Mouse (Mus musculus) lung, postnatal 25 days (tissue): Measurements from ENCODE around the gene Lrrc63.

Source experiments
- DNase-seq: peaks from one replicate; pipeline ENCODE4 v3.0.0; 2022; ENCODE audit warnings: low spot score

Gene Lrrc63

GRCm38 (mm10) chr14:75136119-75136966 is 5.7 kb upstream of the Lrrc63 start:
- DNase-seq = peak; percentile 65

- no peak for DNase-seq
These were observed 749 bp upstream of the Lrrc63 start for GRCm38 (mm10) chr14:75131324-75131935.

- peak; percentile 25 for DNase-seq
These were observed 9.0 kb downstream of the Lrrc63 start for GRCm38 (mm10) chr14:75121658-75122057.

DNA sequence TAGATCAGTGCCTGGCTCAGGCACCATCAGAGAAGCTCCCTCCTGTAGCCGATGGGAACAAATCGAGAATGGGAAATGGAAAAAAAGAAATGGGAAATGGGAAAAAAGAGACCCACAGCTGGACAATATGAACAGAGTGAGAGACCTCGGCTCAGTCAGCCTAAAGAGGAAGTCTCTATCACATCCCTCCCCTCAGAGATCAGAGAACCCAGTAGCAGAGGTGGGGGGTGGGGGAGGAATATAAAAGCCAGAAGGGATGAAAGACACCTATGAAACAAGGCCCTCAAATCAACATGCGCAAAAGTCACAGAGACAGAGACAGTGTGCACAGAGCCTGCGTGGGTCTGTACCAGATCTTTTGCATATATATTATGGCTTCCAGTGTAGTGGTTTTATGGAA is 27.7 kb downstream of the Lrrc63 start:
- DNase-seq = no peak

DNA sequence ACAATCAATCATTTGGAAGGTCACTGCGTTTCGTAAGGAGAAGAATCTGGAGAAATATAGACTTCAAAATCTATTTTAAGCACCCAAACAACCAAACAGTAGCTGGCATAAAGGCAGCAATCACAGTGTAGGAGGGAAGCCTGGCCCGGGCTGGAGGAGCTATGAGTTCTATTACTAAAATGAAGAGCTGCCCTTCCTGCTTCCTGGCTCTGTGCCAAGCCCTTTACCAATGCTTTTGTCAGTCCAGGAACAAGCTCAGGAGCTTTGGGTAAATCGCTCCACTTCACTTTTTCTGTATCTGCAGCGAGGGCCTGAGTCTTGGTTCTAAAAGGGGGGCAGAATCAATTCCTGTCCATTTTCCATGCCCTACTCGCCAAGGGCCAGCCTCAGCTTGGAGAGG is 52.7 kb downstream of the Lrrc63 start:
- DNase-seq = no peak

GRCm38 (mm10) chr14:75075299-75076180 is 55.1 kb downstream of the Lrrc63 start:
- no peak for DNase-seq

DNA sequence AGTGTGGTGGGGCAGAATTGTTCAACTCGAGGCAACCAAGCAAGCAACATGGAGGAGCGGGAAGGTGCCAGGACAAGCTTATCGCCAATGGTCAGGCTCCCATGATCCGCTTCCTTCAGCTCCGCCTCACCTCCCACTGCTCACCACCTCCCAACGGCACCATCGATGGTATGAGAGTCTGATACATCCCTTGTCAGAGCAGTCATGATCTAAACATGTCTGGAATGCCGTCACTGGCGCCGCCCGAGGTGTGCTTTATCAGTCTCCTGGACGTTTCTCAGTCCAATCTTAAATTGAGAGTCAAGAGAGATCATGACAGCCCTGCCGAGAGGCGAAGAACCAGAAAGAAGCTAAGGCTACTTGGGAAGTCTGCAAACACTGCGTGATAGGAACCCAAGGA is 59.6 kb downstream of the Lrrc63 start:
- no peak for DNase-seq

DNA sequence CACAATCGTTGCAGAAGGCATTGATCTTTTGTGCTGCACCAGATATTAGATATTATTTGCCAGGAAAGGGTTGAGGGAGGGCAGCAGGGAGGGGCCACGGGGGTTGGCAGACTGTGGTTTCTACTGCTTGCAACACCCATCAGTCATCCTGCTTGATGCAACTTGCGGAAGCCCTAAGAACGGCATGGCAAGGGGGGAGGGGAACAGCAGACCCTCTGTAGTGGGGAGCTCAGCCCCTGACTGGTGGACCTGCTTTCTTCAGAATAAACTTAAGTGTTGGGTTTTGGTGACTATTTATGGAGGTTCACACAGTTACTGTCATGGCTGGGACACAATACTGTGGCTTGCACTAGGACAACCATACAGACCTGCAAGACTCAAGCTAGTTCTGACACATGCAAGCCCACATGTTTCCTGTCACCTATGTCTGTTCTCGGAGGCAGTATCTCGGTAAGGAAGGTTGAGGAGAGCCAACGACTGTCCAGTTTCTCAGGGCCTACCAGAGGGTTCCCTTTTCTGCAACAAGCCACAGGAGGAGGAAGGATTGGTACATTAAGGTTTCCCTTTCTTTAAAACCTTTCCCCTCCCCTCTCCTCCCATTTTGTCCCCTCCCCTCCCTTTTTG is 61.2 kb downstream of the Lrrc63 start:
- peak; percentile 51 for DNase-seq

DNA sequence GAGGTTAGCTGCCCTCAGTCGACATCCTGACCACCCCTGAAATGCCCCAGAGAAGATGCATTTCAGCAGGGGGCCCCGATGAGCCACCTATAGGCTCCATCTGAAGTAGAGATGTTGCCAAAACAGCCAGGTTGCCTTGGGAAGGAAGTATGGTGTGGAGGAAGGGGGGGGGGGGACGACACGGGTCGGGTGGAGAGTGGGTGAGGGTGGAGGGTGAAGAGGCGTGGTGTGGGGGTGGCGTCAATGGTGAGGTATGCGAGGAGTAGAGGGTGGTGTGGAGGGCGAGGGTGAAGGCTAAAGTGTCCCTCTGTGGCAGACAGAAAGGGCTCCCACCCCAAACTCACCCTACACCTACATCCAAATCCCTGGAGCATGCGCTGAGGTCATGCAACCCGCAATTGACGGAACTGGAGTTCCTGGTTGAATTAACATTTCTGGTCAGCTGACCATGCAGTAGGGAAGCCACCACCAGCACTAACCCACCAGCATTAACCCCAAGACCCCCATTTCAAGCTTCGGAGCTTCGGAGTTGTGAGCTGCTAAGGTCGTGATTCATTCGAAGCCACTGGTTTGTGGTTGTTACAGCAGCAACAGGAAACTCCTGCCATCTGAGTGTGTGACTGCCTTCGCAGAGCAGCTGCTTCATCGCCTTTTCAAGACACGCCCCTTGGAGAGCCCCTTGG is 62.1 kb downstream of the Lrrc63 start:
- peak; percentile 30 for DNase-seq

DNA sequence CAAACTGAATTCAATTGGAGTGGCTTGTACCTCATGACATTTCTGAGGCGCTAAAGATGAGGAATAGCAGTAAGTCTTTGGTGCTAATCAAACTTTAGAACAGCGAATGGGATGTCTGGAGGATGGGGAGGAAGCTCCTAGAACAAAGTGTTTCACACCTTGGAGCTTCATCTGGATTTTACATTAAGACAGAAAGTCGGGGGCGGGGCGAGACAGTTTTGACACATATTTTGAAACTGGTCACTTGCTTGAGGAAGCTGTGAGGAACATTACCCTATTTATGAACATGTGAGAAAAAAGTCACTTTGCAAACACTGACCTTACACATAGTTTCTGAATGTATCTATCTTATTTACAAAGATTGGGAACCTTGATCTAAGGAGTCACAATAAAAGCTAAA is 65.5 kb downstream of the Lrrc63 start:
- DNase-seq = peak; percentile 29

DNA sequence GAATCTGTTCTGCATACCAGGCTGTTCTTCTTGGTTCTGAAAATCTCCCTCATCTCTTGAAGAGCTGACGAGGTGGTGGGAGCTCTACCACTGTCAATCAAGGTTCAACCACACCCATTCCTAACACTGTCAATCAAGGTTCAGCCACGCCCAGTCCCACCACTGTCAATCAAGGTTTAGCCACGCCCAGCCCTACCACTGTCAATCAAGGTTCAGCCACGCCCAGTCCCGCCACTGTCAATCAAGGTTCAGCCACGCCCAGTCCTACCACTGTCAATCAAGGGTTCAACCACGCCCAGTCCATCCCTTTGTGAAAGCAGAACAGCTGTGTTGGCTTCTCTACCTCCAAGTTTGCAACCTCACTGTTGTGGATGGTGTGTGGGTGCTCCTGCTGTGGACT is 66.2 kb downstream of the Lrrc63 start:
- DNase-seq = peak; percentile 29

- no peak for DNase-seq
These were observed 66.7 kb downstream of the Lrrc63 start for GRCm38 (mm10) chr14:75063936-75064335.

DNA sequence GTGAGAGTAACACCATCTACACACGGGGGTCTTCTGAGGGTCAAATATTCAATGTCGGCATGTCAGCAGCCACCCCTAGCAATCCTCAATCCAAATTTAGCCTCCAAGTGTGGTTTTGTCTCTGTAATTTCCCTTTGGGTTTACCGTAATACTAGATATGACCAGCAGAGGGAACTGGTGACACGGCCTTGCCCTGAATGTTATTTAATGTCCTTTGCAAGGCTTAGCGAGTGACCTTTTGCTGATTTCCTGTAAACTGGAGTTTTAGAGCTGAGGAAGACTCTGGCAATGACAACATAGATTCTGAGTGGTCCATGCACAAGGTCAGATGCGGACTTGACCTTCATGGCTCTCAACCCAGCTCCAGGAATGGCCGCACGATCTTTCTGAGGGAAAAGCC is 70.1 kb downstream of the Lrrc63 start:
- DNase-seq = peak; percentile 70

DNA sequence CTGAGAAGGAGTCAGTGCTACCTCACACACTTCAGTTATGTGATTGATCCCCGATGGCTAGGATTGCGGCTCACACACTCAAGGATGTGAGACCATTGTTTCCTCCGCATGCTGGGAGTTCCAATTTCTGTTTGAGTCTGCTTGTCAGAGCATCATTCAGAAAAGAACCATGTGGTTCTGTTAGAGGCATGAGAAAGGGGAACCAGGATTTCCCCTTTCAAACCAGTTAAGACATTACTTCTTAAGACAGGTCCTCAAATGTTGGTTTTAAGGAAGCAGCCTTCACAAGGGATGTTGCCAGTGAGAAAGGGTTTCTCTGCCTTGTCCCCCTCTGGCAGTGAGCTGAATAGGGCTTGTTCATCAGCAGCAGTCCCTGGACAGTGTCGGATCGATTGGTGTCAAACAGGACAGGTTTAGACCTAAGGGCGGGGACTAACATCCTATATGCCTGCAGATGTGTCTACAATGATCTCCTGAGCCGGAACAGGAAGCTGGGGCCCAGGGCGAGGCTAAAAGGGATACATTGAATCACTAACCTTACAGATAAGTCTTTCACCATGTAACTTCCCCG is 73.7 kb downstream of the Lrrc63 start:
- no peak for DNase-seq

DNA sequence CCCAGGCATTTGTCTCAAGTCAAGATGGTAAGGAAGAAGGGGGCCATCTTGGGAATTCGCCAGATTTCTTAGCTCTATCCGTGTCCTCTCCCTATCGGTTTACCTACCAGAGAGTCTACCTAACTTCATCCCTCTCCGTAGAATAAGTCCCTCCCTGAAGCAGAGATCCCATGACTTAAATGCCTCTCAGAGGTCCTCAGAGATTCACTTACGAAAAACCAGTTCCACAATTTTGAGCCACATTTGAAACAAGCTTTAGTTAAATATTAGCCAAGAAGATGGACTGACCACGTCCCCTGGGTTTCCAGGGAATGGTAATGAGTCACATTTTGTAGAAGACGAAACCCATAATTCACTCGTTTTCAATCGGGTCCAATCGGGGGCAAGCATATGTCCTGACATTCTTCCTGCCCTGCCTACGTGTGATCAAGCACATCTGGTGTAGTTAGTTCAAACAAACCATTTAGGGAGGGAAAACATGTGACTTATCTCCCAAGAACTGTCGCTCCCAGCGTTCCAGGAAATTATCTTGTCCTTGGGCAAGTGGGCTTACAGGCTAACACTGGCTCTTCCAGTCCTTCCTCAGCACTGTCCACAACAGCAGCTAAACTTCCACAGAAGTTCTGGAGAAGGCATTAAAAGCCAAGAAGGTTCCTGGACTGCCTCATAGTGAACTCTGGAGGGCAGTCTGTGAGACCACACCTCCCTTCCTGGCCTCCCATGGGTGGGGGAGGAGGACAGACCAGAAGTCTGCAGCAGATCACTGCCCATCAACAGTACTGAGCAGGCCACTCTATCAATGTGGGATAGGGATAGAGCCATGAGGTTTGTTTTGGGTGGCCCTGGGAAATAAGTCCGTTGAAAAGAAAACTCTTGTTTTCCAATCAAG is 76.0 kb downstream of the Lrrc63 start:
- DNase-seq = no peak

GRCm38 (mm10) chr14:75052451-75052850 is 78.2 kb downstream of the Lrrc63 start:
- no peak for DNase-seq

DNA sequence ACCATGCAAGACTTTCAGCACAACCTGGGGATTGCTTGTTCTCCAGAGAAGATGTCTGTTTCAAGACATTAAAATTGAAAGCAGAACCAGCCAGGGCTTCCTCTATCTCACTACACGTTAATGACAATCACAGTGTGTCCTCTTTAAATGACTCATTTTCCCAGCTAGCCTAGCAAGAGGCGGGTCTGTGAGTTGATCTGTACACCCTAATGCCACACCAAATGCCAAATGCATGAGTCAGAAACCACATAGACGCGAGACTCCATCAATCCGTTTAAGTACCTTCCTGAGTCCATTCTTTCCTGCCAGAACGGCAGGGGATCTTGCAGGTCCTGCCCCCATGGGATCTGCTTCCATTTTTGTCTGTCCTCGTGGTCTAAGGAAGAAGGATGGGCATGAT is 85.5 kb downstream of the Lrrc63 start:
- no peak for DNase-seq

DNA sequence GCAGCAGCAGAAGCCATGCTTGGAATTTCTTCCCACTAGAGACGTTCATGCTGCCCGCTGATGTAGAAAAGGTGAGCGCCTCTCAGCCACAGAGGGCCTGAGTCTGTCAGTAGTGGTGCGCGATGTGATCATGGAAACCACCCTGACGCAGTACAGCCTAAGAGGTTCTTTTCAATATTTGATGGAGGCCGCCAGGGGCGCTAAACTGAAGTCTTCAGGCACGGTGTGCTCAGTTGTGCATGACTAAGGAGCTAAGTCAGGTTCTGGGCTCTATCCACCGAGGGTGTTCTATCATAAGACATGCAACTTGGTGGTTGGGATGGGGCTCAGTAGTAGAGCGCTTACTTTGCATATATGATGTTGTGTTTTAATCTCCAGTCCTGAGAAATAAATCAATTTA is 95.2 kb downstream of the Lrrc63 start:
- DNase-seq = no peak
